Mouse (Mus musculus): ENCODE results near the gene Igdcc4.

The Igdcc4 gene

GRCm38 (mm10) chr9:65157631-65158030, 56.3 kb downstream of the Igdcc4 start:
- no peak for DNase-seq (ENCODE audit: low spot score)

- DNase-seq (ENCODE audit: low spot score), result no peak
Measured at GRCm38 (mm10) chr9:65161188-65161587, 59.9 kb downstream of the Igdcc4 start.

- no peak for DNase-seq (ENCODE audit: low spot score)
Measured at GRCm38 (mm10) chr9:65161881-65162280, 60.6 kb downstream of the Igdcc4 start.

GRCm38 (mm10) chr9:65162711-65163639, 61.7 kb downstream of the Igdcc4 start:
- no peak for DNase-seq (ENCODE audit: low spot score)

GRCm38 (mm10) chr9:65164870-65165269, 63.6 kb downstream of the Igdcc4 start:
- no peak for DNase-seq (ENCODE audit: low spot score)

GRCm38 (mm10) chr9:65166386-65166785, 65.1 kb downstream of the Igdcc4 start:
- no peak for DNase-seq (ENCODE audit: low spot score)

GRCm38 (mm10) chr9:65168534-65168933, 67.2 kb downstream of the Igdcc4 start:
- DNase-seq (ENCODE audit: low spot score), result no peak

GRCm38 (mm10) chr9:65168952-65169351, 67.7 kb downstream of the Igdcc4 start:
- DNase-seq (ENCODE audit: low spot score), result no peak

GRCm38 (mm10) chr9:65172654-65173053, 71.4 kb downstream of the Igdcc4 start:
- DNase-seq (ENCODE audit: low spot score), result no peak

GRCm38 (mm10) chr9:65175234-65175938, 74.1 kb downstream of the Igdcc4 start:
- DNase-seq (ENCODE audit: low spot score), result no peak

- DNase-seq (ENCODE audit: low spot score), result no peak
Measured at GRCm38 (mm10) chr9:65175939-65176871, 74.9 kb downstream of the Igdcc4 start.

GRCm38 (mm10) chr9:65177497-65177896, 76.2 kb downstream of the Igdcc4 start:
- no peak for DNase-seq (ENCODE audit: low spot score)

GRCm38 (mm10) chr9:65177912-65178311, 76.6 kb downstream of the Igdcc4 start:
- DNase-seq (ENCODE audit: low spot score), result no peak

GRCm38 (mm10) chr9:65178336-65179213, 77.3 kb downstream of the Igdcc4 start:
- peak; percentile 50 for DNase-seq (ENCODE audit: low spot score)

GRCm38 (mm10) chr9:65179817-65180624, 78.7 kb downstream of the Igdcc4 start:
- DNase-seq (ENCODE audit: low spot score), result no peak
